Mouse (Mus musculus) layer of hippocampus, adult 11-12 months (tissue): Measurements from ENCODE around the gene Lyz1.
"Not testable (repeated sequence)": the region's sequence is repeated elsewhere in the genome, so short reads cannot be mapped to it uniquely, and the experiment has no call there.

Source experiments
- DNase-seq: peaks from one replicate; pipeline ENCODE4 v3.0.0; 2022; ENCODE audit warnings: low spot score

The Lyz1 gene

DNA sequence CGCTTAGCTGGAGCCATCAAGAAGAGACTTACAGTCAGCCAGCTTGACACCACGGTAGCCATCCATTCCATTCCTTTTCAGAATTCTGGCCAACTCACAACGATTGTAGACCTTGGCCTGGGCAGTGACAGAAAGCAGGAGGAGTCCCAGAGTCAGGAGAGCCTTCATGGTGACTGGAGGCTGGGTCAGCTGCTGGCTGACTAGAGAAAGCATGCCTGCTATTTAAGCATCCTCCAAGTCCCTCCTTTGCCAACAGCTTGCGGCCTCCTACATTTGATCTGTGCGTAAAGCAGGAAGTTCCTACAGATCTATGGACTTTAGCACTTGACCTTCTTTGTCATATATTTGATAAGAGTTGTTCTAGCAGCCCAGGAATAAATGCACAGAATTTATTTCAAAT, at the start of gene Lyz1:
Gene Lyz1 (minus strand): TSS at position 198 of the 400 bp plus-strand sequence.
- no peak for DNase-seq

DNA sequence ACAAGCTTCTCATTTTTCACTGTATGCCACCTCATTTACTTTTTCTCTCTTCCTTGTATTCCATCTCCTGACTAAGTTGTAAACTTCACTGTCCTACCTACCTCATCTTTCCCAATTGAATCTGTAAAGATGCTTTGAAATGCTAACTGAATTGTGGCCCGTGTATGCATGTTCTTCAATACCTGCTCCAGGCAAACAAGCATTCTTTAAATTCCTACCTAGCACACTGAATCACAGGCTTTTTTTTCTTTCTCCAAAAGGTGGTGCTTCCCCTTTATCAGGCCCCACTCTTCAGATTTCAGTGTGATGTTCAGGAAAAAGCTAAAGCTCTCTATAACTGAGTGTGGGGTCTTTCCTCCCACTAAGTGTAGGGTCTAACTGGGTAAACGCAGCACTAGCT, 49.7 kb upstream of the Lyz1 start:
- DNase-seq, result no peak

DNA sequence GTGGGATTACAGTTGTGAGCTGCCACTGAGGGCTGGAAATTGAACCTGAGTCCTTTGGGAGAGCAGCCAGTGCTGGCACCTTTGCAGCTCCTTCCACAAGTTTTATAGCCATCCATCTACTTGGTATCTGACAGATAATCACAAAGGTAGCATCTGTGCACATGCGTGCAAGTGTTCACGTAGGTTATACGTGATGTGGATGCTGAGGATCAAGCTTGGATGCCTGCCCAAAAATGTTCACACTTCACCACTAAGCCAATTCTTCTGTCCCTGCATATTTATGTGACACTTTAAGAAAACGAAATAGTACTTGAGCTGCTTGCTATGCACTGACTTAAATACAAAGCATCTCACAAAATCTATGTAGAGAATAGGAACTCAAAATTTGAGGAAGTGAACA, 48.4 kb upstream of the Lyz1 start:
- no peak for DNase-seq

DNA sequence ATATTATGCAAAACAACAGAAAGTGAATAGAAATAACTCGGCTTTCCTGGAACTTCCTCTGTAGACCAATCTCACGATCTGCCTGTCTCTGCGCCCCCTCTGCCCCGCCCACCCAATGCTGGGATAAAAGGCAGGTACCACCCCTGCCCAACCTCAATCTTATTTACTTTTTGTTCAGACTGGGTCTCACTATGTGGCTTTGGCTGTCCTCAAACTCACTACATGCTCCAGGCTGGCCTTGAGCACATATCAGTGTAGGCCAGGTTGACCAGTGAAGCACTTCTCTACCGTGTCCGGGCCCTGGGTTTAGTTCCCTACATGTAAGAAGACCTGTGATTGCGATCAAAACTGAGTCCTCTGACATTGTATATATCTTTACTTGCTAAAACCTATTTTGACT, 46.6 kb upstream of the Lyz1 start:
- DNase-seq, result no peak

DNA sequence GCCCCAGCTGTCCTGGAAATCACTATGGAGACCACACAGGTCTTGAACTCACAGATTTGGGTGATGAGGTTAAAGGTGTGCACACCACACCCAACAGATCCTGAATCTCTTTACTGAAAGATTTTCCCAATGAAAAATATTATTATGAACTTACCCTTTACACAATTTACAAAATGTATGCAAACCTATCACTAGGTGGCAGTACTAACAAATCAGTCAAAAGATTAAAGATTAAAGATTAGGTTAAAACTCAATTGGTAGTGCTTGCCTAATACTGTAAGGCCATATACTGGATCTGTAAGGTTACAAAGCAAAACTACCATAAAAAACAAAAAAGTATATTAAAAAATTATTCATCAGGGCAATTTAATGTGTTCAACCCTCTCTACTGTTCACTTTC, 45.3 kb upstream of the Lyz1 start:
- DNase-seq, result no peak

DNA sequence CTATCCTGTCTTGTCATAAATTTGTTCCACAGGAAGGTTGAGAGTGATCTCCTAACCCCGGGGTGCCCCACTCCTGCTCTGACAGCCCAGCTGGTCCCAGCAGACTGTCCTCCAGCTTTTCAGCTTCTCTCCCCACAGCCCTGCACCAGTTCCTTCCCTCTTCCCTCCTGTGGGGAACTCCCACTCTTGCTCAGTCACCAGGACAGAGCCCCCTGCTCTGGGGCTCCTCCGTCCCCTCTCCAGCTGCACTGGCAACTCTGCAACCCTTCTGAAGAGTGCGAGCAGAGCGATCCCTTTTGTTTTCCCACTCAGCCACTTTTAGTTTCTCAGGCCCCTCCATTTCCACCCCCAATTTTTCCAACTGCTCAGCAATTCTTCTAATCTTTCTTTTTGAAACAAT, 43.0 kb upstream of the Lyz1 start:
- DNase-seq, result no peak

DNA sequence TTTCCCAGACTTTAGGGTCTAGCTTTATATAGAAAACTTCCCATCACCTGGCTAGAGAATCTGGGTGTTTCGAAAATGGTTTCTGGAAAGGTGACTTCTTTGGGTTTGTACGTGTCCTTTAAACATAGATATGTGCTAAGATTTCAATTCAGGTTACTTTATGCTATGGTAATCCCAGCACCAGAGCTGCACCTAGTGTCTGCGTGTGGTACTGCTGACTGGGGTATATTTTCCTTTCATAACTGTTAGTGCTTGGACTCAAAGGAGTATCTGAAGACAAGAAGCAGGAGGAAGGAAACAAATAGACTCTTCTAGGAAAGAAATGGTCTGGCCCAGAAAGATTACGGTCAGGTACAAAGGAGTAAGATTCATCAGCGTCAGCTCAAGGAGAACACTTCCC, 37.9 kb upstream of the Lyz1 start:
- no peak for DNase-seq

DNA sequence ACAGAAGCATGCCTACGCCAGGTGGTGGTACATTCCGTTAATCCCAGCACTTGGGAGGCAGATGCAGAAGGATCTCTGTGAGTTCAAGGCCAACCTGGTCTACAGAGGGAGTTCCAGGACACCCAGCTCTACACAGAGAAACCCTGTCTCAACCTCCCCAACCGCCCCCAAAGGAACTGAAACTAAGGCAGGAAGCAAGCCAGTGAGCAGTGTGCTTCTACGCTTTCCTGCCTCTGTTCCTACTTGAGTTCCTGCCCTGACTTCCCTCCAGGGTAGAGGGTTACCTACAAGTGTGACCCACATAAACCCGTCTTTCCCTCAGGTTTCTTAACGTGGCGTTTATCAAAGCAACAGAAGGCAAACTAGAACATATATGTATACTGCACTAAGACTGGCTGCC, 31.1 kb upstream of the Lyz1 start:
- no peak for DNase-seq

DNA sequence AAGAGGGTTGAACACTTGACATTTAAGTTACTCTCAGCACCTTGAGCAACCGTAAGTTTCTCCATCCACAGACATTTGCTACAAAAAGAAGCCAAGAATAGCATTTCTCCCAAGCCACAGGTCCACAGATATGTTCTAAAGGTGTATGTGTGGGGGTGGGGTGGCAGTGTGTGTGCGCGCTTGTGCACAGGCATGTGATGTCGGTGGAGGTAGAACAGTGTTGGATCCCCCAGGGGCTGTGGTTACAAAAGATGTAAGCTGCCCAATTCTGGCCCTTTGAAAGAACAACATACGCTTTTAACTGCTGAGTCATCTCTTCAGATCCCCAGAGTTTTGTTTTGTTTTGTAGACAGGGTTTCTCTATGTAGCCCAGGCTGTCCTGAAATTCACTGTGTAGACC, 30.0 kb upstream of the Lyz1 start:
- DNase-seq, result no peak

DNA sequence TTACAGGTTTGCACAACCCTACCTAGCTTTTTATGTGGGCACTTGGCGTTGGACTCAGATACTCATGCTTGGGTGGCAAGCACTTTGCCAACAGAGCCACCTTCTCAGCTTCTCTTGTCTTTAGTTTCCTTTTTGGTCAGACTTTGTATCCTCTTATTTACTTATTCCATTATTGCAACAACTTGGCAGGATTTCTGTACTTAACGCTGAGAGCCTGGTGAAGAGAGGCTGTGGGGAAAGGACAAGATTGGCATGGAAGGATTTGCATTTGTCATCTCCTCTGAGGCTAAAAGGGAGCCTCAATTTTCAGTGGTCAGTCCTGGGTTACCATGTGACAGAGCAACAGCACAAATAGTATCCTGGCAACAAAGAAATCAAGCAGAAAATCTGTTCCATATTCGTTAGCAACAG, 27.9 kb upstream of the Lyz1 start:
- no peak for DNase-seq

DNA sequence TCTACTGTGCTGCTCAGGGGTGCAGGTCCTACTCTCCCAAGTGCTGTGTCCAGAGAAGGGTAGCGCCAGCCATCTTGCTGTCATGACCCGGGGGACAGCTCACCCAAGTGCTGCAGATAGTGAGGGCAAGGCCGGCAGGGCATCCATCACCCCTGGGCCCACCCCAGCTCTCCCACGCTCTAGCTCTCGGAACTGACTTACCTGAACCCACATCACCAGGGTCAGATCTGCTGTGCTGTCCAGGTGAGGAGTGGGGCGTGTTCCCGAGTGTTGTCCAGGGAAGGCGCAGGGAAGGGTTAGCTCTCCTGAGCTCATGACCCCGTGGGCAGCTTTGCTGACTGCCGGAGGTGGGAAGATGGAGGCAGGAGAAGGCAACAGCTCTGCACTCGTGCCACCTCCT, 23.7 kb upstream of the Lyz1 start:
- DNase-seq, result no peak

DNA sequence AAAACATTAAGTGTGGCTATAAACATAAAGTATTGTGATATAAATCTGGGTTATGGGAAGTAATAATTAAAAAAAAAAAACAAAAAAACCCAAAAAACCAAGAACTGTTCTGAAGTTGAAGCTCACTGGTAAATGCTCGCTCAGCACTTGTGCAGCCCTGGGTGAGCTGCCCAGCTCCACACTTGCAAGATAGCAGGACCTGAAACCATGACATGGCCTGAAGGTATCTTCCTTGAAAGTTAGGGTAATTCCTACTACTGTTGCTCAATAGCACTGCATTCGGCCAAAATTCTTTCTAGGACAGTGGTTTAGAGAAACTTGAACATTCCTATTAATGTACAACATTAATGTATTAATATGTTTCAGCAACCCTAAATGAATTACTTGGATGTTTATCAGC, 20.5 kb upstream of the Lyz1 start:
- no peak for DNase-seq

DNA sequence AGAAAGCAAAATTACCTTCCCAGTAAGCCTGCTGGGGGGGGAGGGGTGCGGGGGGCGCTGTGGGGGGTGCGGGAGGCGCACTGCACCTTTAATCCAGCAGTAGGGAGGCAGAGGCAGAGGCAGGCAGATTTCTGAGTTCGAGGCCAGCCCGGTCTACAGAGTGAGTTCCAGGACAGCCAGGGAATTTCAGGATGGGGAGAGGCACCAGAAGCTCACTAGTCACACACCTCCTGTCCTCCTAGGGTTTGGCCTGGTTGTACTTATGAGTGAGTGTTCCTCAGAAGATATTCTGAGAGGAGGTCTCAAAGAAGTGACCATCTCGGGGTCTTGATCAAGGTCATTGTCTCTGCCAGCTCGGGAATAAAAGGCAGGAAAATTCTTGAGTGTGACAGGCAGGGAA, 19.5 kb upstream of the Lyz1 start:
- DNase-seq, result no peak

DNA sequence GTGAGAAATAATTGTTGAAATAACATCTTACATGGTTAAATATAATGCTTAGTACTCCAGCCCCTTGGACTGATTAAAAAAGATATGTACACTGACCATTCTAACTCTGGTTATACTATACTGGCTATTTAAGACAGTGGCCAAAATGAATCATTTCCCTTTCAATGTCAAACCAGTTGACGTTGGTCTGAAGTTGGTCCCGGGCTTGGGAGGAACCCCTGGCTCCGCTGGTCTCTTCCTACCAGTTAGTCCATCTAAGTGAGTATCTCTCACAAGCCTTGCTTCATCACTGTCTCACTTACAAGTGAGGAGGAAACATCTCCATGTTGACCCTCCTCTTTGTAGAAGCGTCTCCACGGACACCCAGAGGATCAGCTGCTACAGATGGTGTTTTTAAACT, 11.7 kb upstream of the Lyz1 start:
- DNase-seq, result no peak

DNA sequence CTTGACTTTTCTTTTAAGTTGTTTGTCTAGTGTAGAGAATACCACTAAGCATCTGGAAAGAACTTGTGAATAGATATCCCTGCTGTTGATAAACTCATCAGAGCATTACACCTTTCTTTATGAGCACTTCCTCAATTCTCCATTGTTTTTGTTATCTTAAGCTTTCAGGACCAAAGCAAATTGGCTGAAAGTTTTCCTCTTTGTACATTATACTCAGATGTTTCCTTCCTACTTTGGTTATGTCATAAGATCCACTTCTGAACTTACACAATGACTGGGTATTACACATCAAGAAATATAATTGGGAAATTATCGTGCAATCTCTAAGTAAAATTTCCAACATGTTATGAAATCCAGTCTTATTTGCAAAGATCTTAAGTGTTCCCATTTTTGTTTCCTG, 9.0 kb upstream of the Lyz1 start:
- no peak for DNase-seq

DNA sequence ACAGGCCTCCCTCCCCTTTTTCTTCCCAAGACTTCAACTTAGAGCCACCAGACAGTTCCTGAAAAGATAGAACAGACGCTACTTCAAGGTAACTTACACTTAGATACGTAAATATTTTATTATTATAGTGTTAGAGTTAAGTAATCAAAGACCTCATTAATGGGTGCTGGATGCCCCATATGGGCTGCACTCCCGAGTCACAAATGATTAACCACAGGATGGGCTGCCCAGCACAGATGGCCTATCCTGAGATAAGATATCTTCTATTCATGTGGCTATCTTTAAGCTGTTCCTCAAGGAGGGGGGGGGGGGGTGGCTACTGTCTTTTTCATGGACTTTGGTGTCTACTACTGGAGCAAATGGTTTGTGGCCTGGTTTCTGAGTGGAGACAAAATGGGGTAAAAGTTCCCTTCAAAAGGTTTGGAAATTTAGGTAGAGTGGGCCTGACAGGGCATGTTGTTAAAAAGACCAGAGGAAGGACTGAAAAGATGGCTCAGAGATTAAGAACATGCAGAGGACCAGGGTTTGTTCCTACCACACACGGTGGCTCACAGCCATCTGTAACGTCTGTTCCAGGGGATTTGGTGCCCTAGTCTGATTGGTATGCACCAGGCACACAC, 7.3 kb upstream of the Lyz1 start:
- no peak for DNase-seq

DNA sequence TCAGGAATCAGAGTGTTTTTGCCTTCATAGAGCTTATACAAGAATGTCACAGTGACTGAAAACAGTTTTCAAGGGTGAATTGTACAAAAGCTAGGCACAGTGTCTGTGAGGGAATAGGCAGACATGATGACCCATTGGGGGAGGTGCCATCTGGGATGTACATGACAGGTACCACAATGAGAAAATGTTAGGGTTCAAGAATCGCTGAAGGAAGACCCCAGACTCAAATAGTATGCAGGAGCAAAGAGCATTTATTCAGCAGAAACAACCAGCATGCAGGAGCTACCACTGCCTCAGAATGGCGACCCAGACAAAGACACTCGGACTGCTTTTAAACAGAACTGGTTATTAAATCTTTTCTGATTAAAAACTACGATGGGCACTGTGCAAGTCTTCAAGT, 6.4 kb upstream of the Lyz1 start:
- DNase-seq, result no peak

DNA sequence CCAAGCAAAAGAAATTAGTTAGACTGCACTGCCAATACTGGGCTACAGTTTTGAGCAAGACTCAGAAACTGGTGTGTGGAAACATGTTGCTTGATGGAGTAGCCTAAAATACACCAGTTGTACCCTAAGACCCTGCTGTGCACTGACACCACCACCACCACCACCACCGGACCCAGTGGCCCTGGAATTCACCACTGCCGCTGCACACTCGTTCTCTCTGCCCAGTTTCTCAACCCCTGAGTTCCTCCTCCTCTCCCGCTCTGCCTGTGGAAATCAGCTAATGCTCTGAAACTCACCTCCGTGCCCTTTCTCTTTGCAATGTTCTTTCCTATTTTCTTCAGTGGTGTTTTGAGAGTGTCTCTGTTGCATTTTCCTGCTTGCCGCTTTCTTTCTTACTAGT, 5.7 kb upstream of the Lyz1 start:
- DNase-seq, result no peak

DNA sequence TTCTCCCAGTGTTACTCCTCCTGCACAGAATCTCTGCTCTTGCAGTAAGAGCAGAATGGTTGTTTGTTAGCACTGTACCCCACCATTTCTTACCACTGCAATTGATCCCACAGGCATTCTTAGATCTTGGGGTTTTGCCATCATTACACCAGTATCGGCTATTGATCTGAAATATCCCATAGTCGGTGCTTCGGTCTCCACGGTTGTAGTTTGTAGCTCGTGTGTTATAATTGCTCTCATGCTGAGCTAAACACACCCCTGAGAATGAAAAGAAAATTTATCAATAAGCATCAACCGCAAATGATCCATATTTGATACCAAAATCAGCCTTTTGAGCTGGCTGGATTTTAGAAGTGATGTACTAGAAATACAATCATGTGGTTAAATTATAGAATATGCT, 1.7 kb downstream of the Lyz1 start:
- DNase-seq, result not testable (repeated sequence)

DNA sequence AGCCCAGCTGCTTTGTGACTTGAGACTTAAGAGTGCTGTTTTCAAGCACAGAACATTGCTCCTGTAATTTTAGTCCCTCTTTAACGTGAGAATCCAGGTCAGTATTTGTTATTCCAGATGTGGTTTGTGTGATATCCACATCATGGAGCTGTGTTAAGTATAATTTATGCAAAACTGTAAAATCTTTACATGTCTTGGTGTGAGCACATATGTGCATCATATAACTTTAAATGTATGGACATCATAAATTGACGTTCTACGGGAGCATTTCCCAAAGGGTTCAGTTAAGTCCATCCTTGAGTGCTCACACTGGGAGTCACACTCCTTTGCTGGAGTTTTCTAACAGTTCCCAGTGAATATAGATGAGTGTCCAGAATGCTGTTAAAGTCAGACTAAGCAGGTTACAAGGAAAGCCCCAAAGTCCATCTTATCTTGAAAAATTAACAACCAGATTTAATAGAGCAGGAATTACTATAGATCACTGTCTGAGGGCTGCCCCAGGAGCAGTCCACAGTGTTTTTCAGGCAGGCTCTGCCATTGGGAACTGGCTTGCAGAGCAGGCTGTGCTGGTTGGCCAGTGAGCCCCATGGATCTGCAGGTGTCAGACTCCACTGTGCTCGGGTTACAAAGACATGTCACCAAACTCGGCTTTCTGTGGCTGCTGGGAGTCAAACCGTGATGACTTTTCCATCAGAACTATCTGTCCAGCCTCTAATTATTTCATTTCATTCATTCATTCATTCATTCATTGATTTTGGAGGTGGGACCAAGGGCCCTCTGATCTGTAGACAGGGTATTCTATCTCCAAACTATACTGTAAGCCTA, 2.4 kb downstream of the Lyz1 start:
- DNase-seq, result no peak

DNA sequence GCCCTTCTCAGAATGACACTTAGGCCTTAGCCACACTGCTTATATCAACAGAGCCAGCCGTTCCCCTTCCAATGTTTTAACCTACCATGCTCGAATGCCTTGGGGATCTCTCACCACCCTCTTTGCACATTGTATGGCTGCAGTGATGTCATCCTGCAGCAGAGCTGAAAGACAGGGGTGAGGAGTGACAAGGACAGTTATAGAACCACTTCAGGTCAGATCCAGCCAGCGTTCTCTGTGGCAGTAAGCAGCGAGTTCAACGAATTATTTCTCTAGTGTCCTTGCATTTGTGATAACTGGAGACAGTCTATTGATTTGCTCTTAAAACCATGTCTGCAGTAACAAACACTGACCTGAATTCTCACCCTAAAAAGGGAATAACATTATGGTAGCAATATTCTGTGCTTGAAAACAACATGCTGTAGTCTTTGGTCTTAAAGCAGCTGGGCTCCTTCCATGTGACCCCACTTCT, 3.6 kb downstream of the Lyz1 start:
- not testable (repeated sequence) for DNase-seq

DNA sequence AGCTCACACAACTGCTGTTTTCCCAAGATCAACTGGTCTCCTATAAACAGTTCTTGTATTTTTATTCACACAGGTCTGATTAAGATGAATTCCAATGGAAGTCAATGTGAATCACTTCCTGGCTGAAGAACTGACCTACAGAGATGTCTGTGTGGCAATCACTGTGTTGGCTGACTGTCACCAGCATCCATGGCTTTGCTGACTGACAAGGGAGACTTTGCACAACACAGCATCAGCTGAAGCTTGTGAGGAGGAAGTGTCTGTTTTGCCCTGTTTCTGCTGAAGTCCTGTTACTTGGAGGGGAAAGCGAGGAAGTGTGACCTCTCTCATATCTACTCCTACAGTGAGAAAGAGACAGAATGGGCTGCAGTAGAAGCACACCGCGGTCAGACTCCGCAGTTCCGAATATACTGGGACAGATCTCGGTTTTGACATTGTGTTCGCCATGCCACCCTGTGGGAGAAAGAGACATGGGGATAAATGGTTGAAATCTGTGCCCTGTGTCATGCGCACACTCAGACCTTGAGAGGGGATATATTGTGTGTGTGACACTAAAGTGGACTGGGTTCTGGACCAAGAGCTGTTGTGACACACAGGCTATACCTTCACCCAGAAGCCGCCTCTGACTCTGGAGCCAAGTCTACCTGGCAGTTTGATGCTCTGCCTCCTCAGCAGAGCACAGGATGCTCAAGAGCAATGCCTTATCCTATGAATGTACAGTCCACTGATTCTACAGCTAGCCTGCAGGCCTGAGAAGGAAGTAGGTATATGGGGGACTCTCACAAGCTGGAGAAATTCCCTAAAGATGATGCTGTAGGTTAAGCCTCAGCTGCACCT, 4.3 kb downstream of the Lyz1 start:
- DNase-seq, result no peak
